Mouse (Mus musculus) 416B (cell line): ENCODE results near the gene Ghrhr.

Source experiments
- DNase-seq: peaks from one replicate; pipeline ENCODE4 v3.0.0; 2011; ENCODE audit warnings: low read depth

Gene Ghrhr

DNA sequence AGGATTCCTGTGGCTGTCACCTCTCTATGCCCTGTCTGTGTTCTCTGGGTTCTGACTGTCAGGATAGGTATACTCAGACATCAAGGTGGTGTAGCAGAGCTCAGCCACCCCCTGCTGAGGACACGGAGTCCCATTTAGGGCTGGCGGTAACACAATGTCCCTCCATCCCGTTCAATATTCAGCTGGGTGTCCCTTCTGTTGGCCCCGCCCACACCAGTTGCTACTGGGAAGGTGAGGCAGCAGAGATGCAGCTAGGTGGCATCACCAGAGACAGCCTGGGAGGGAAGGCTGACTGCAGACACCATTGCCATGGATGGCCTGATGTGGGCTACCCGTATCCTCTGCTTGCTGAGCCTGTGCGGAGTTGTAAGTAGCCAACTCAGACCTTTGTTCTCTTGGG, at the start of gene Ghrhr:
Ghrhr (plus strand) TSS at position 220 of the 400 bp plus-strand sequence.
- DNase-seq = no peak

DNA sequence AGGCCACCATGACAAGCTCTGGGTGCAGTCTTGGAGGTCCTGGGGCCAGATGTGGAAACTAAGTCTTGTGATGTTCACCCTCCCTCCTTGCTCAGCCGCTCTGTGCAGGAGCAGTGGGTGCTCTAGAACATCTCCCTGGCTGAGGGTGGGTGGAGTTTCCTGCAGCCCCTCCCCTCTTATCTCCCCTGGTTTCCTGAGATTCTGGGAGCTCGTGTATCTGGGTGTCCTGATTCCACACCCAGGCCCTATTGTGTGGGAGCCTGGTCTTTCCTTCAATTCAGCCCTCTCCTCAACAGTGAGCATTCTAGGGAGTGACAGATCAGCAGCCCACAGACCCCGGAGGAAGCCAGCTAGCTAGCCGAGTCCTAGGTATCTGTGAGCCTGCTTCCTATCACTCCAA, 49.8 kb upstream of the Ghrhr start:
- DNase-seq = no peak

DNA sequence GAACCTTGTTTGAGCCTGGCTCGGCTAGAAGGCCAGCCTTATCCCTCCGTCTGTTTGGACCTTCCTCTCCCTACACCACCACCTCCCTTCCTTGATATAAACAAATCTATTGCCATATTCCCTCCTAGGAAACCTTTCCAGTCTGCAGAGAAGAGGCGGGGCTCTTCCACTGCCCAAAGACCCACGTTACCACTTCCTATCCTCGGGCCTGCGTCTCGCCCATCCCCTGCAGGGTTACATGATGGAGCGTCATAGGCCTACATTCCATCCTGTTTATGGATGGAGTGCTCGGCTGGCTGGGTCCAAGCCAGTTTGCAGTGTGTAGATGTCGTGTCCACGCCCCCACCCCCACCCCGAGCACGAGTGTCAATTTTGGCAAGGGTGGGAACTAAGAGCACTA, 48.8 kb upstream of the Ghrhr start:
- DNase-seq = no peak

DNA sequence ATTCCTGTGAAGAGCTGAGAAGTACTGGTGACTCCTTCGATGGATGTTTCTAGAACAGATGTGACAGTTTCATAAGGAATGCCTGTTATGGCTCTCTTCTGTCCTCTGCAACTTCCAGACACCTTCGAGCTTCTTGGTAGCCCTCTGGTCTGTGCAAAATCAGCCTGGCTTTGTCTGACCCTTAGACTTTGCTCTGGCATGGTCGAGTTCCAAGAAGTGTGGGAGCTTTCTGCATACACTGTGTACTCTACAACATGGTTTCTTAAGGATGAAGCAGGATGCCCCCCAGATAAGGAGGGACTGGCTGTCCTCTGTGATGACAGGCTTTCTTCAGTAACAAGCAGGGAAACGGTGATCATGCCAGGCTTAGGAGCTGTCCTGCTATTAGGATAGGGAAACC, 47.9 kb upstream of the Ghrhr start:
- DNase-seq = no peak

DNA sequence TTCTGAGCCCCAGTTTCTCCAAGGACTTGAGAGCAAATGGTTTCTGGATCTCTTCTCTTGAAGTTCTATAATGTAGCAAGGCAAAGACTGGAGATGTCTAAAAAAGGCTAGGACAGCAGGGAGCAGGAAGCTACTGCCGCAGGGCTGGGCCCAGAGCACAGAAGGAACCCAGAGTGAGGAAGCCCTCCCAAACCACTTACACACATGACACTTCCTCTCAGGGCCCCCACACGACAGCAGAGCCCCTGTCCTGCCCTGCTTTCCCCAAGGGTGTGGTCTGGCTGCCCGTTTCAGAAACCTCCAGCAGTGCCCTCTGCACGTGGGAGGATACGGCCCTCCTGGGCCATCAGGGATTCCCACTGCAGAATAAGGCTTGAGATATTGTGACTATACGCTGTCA, 44.8 kb upstream of the Ghrhr start:
- no peak for DNase-seq

DNA sequence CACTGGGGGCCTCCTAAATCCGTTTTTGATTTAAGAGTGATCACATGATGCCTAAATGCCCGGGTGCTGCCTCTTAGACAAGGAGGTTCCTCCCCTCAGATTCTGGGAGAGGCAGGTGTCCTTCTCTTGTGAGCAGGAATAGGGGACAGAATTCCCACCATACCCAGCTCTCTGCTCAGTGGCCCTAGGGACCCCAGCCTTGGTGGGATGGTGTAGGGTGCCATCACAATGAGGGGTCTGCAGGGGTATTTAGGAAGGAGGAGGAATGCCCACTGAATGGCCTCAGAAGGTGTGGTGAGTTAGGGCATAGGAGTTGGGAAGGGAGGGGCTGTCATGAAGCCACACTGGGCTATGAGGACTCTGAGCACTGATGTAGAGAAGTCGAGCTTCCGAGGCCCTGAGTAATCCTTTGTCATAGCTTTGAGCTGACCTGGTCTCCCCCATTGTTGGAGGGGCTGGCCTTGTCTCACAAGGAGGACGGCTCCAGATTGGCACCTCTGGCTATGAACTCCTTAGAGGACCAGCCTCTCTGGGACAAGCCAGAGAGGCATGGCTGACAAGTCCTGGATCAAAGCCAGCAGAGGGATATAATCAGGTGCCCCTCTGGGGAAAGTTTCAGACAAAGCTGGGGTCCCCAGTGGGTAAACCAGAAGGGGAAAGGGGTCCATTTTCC, 43.9 kb upstream of the Ghrhr start:
- no peak for DNase-seq

DNA sequence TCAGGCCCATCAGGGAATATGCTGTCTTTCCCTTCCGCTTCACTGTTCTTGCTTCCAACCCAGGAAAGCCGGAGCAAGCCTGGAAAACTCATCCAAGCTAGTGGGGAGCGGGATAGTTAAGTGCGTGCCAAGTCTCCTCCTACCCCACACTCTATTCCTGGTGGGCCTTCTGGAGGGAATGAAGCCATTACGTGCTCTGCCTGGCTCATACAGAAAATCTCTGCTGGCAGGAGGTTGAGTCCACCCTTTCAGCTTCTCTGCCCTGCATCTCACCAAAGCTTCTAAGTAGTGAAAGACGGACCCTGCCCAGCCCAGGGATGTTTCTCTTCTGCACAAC, 43.4 kb upstream of the Ghrhr start:
- no peak for DNase-seq

DNA sequence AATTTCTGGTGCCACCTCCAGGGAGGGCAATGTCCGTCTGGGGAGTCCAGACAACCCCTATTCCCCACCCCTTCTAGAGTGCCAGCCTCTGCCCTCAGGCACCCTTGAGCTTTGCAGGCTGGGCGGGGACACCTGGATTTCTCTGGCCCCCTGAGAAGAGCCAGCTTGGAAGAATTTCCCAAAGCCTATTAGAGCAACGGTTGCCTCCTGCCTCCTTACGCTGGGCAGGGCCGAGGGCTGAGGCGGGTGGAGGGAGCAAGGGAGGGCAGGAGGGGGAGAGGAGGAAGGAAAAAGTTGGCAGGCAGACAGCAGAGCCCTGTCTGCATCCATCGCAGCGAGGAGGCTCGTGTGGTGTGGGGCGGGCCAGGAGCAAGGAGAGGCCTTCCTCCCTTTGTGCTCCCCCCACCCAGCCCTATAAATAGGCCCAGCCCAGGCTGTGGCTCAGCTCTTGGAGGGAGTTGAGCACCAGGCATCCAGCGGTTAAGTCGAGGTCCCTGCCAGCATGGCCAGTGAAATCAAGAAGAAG, 40.0 kb upstream of the Ghrhr start, which contains the start of gene Aqp1:
Aqp1 (plus strand) TSS at position 444 of the 526 bp plus-strand sequence.
- DNase-seq = no peak

DNA sequence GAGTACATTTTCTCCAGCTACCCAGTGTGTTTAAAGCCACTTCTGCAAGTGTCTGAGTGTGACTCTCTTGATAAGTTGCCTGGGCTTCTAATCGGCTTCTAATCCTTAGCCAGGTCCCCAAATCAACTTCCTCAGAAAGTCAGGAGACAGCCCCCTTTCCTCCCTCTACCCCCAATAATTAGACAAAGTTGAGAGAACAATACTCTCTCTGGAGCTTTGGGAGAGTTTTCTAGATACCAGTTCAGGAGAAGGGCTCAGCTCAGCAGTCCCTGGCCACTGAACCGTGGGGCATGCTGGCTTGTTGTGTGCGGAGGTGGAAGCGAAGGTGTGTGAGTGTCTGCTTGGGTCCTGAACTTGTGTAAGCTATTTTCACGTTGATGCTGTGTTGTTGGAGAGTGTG, 38.9 kb upstream of the Ghrhr start:
- DNase-seq = no peak

DNA sequence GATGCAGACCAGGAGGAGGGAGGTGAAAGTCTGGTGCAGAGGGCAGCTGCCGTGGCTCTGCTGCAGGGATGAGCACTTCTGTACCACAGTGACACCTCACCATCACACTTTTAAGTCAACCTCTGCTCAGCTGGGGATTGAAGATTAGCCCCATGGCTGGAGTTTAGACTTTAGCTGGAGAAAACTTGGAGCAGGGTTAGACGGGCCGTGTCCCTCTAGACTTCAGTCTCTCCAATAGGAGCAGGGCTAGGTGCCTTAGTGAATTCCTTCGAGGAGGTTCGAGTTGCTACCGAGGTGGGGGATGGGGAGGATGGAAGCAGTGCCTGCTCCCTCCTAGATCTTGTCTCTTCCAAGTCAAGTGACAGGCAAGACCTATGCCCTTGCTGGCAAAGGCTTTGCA, 38.0 kb upstream of the Ghrhr start:
- no peak for DNase-seq

DNA sequence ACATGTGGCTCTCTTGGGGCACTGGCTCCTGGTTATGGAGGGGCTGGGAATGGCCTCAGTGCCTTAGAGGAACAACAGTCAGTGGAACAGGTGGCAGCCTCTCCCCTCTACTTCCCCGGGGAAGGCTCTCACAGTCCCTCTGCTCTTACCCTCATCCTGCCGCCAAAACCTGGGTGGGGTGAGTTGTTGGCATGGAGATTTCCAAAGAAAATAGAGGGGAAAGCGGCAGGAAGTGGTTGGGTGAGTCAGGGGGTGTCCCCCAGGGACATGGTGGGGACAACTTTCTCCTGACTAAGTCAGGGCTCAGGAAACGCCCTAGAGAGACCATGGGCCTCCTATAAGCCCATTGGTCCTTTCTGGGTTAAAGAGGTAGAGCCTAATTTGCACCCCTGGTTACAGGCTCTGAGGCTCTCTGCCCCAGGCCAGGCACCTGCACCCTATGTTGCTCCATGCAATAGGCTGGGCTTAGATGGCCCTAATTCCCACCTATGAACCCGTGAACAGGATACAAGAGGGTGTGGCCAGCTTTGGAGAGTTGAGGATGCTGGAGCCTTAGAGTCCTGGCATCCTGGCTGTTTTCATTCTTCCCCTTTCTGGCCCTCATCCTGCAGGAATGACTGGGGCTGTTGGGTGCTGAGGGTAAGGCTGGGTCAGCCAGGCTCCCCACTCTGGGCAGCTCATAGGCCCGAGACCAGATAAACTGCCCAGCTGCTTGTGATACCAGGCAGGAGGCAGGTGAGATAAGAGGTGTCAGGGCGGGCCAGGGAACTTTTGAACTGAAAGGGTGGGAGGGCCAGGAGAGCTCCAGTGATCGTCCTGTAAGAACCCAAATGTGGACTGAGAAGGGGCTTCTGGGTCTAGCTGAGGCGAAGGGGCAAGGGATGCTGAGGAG, 36.9 kb upstream of the Ghrhr start:
- DNase-seq = no peak

DNA sequence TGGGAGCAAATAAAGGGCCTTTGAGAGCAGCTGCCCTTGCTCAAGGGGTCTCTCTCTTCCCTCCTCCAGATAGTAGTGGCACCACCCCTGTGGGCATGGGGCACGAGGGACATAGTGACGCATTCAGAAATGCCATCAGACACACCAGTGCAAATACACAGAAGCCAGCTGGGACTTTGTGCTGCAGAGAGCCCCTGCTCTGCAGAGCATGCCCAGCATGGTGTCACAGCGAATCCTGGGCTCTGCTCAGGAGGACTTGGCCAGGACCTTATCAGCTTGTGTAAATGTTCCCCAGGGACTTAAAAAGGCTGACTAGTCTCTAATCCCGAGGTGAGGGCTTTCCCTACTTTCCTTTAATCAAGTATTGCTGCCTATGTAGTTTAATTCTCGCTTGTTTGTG, 34.4 kb upstream of the Ghrhr start:
- DNase-seq = no peak

DNA sequence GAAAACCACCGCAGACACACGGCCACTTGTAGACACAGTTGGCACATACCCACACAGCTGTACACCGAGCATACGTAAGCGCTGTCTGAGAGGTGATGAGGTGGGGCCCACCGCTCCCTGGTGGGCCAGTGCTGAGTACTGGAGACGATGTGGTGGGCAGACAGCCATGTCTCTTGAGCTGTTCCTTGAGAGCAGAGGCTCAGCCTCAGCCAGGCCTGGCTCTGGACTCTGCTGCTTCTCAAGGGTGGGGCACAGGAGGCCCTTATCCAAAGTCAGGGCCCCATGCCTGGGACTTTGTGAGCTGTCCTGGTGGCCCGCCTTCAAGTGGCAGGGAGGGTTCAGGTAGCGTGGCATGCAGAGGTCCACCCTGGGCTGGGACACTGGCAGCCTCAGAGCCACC, 33.8 kb upstream of the Ghrhr start:
- DNase-seq = no peak

DNA sequence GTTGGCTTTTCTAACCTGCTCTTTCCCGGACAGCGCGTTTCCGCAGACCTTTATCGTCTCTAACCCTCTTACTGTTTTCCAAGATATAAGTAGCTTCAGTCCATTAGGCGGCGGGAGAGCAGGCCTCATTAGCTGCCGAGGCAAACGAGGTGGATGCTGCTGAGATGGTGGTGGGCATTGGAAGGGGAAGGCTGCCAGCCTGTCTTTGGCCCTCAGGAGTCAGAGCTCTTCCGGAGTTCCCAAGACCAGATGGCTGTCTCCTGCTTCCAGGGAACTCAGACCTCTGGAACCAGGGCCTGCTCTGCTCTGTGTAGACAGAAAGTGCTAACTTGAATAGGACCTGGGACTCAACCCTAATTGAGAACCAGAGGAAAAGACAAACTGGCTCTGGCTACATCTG, 32.6 kb upstream of the Ghrhr start:
- DNase-seq = no peak

DNA sequence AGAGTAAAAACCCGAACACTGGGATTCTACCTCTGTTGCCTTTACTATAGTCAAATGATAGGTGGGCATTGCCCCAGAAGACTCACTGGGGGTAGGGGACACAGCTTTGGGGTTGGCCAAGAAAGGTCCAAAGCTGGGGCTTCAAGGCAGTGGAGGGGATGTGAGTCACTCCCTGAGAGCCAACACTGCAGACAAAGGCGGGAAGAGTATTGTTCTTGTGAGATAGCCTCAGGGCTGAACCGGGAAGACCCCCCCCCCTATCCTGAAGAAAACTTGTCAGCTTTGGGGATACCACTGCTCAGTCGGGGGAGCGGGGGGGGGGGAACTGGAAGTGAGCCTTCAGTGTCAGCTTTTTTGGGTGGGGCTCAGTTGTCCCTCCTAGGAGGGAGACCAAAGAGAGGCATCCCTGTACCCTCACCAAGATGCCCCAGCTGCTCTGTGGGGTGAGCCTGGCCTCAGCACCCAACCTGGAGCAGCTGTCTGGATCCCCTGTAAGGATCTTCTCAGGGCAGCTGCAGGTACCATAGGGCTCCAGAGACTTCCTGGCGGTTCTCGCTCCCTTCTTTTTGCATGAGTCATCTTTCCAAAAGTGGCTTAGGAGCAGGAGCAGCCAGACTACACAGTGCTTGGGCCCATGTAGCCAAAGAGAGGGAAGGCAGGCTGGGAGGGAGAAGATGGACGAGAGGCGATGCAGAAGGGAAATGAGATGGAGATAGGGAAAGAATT, 31.6 kb upstream of the Ghrhr start:
- DNase-seq = no peak

DNA sequence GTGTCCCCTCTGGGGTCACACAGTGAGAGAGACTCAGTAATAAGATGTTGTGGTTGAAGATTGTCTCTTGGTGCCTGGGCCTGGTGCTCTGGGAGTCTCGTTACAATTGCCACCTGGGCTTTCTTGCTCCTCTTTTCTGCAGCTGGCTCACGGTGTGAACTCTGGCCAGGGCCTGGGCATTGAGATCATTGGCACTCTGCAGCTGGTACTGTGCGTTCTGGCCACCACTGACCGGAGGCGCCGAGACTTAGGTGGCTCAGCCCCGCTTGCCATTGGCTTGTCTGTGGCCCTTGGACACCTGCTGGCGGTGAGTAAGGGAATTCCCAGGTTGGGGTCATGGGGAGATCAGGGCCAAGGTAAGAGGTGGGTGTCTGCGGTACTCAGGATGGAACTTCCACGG, 30.8 kb upstream of the Ghrhr start:
- no peak for DNase-seq

DNA sequence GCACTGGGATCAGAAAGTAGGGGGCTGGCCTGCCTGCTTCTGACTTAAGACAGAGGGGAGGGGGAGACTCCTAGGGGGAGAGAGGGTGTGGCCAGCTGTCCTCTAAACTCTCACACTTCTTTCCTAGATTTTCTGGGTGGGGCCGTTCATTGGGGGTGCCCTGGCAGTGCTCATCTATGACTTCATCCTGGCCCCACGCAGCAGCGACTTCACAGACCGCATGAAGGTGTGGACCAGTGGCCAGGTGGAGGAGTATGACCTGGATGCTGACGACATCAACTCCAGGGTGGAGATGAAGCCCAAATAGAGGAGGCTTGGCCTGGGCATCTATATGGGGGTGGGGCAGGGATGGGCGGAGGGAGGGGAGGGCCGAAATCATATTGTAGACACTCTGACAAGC, 29.6 kb upstream of the Ghrhr start:
- DNase-seq = no peak

DNA sequence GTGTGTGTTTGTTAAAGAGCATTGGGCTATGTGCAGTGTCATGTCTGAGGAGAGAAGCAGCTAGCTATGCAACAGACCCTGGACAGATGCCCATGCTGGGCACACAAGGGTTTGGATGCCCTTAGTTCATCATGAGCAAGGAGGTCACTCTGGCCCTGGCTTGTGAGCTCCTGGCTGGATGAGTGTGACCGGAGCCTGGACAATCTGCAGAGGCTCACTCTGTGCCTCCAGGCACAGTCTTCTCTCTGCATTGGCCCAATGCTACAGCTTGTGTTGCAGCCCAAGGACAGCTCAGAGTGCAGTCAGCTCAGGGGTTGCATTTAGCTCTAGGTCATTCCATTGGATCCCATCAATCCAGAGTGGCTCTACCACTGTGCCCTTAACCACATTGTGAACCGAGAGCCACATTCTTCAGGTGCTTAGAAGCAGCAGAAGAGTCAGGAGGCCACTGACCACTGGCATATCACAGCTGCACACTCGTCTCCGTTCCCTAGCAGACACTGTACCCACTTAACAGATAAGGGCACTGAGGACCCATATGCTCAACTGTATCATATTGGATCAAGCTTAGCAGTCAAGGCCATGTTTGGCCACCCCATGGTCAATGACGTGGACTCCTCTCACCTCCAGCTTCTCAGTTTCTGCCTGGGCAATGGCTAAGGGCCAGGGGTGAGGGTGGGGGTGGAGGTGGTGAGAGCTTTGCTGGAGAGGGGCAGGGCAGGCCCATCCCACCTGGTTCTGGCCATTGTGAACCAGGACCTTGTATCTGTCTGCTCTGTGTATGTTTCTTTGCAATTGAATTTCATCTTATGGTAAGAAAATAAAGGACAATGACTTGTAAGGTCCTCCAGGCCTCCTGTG, 28.2 kb upstream of the Ghrhr start:
- no peak for DNase-seq

DNA sequence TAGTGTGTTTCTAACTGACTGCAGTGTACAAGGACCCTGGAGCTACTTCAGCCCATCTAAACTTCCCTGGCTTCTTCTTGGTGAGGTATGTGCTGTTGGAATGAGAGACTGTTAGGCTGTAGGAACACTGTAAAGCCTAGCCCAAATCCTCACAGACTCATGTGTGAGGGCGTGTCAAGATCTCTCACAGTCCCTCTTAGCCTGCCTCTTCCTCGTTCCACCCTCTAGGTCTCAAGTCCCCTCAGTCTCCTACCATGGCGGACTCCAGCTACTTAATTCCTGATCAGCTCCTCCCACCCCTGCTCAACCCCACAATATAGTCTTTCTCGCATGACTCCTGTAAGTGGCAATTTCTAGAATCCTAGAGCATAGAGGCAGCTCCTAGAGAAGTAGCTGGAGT, 26.9 kb upstream of the Ghrhr start:
- no peak for DNase-seq

DNA sequence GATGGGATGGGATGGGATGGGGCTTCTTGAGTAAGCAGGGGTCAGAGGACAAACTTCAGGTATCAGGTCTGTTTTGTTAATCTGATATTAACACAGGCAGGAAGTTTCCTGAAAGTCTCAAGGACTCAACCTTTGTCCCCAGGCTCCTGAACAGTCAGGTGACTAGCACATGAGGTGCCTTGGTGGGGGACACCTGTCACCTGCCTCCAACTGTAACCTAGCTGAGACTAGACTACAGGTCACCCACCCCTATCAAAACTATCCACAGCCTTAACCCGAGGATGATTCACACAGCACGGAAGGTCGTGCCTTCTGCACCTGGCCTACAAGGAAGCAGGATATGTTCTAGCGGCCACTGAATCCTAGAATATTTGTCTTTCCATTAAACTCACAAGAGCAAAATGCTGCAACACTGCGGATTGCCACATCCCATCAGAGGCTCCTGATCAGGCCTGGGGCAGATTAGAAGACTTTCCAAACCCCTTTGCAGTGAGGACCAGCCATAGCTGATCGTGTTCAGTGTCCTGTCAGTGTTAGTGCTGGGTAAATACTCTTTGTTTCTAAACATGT, 25.6 kb upstream of the Ghrhr start:
- no peak for DNase-seq

DNA sequence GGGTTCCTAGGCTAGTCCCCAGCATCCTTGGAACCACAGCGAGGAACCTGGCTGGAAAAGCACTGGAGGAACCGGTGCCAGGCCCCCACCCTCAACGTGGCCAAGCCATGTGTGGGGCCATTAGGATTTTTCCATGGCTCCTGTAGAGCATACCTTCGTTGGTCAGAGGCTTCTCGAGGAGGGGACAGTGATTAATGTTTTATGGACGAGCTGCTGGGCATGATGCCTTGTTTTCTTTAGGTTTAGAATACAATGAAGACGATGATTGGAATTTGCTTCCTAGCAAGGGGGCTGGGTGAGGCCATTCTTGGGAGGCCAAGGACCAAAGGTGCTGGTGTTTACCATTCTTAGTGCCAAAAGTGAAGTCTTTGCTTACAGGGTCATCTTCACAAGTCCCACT, 24.4 kb upstream of the Ghrhr start:
- no peak for DNase-seq
